Mouse (Mus musculus): ENCODE results near the gene Trpc4ap.
A peak's percentile ranks its signal among the peaks of the same experiment; 100 is the strongest.
"Not testable (repeated sequence)": the region's sequence is repeated elsewhere in the genome, so short reads cannot be mapped to it uniquely, and the experiment has no call there.

Trpc4ap gene

GRCm38 (mm10) chr2:155691723-155692493, at the start of gene Trpc4ap:
Gene Trpc4ap, minus strand, starts transcription at chr2:155692384.
- DNase-seq = peak; percentile 94

DNA sequence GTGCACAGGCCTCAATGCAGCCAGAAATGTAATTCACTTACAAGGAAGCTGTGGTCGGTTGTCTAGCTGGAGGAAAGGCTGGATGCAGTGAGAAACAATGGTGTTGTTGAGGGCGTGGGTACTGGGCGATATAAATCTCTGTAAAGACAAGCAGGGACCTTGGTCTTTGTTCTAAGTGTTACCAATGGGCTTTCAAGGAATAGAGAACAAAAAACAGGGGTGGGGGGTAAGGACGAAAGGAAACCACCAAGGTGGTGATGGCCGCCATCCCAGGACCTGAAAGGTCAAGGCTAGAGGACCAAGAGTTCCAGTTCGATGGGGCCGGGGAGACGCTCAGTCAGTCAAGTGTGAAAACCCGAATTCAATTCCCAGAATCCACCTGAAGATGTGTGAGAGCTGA, 45.6 kb upstream of the Trpc4ap start:
- DNase-seq = no peak

- DNase-seq = no peak
Measured at GRCm38 (mm10) chr2:155736936-155737335, 44.8 kb upstream of the Trpc4ap start.

- DNase-seq = not testable (repeated sequence)
Measured at GRCm38 (mm10) chr2:155735766-155736165, 43.6 kb upstream of the Trpc4ap start, which contains the start of gene Gm17581. Gene Gm17581, minus strand, starts transcription at chr2:155735866.

DNA sequence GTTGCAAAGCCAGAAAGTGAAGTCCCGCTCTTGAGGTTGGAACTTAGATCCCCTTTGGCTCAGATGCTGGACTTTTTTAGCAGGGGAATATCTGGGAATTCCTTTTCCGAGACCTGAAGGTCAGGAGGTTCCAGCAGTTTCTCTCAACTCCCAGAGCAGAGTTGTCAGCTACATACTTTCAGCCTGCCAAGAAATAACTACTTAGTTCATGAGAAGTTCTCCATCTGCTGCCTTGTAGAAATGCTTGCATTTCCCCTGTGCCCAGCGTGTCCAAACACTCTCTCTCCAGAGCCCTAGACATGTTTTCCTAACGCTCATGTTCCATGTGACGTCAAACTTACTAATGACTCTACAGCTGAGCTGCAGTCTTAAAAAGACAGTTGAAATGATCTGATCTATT, 42.9 kb upstream of the Trpc4ap start:
- DNase-seq = no peak

DNA sequence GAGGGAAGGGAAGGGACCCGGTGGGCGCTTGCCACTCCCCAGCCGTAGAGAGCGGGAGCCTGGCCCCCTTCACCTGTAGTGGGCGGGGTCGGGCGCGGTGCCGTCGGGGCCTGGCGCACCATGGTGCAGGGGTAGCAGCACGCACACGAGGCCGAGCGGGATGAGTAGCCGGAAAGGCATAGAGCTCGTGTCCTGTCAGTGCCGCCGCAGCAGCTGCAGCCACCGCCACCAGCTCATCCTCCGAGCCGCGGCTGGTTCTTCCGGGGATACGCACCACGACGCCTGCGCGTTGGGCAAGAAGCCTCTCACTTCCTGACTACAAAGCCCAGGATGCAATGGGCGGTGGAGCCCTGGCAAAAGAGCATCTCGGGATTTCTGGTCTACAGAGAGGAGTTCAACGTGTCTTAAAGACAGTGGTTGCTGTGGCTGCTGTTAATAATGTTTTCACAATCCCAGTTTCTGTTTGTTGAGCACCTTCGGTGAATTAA, 37.0 kb upstream of the Trpc4ap start, which contains the start of gene Edem2:
Edem2 (minus strand) TSS at position 318 of the 488 bp plus-strand sequence.
- DNase-seq = peak; percentile 91

- DNase-seq = no peak
Measured at GRCm38 (mm10) chr2:155728742-155729141, 36.6 kb upstream of the Trpc4ap start.

- DNase-seq = no peak
Measured at GRCm38 (mm10) chr2:155727764-155728395, 35.7 kb upstream of the Trpc4ap start.

DNA sequence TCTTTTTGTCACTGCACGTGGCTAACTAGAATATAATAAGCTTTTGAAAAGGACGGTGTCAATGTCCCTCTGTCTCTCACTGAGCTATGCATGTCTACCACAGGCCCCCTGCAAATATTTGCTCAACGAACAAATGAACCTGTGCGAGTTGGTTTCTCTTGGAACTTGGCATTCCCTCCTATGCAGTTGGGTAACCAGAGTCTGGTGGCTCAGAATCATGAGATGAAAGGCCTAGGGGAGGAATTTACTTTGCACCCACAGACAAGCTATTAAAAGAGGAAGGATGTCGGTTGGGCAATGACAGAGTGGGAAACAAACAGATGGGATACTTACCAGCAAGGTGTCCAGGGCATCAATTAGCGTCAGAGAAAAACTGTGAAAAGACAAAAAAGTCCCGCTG, 34.1 kb upstream of the Trpc4ap start:
- DNase-seq = no peak

DNA sequence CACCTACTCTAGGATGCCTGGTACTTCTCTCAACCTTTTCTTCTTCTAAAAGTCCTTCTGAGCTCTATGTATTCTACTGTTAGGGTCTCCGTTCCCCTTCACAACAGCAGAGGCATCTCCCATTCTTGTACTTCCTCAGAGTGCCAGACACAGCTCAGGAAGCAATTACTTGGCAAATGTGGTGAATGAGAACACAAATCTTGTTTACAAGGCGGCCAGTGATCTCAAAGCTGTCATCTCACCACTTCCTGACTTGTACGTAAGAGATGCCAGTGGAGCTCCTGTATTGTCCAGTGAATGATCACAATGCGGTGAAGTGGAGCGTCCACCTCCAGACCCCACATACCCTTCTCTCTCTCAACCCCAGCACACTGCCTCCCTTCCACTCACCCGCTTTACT, 32.3 kb upstream of the Trpc4ap start:
- DNase-seq = no peak

- DNase-seq = no peak
Measured at GRCm38 (mm10) chr2:155724036-155724435, 31.9 kb upstream of the Trpc4ap start.

GRCm38 (mm10) chr2:155720585-155720984, 28.4 kb upstream of the Trpc4ap start:
- DNase-seq = no peak

- no peak for DNase-seq
Measured at GRCm38 (mm10) chr2:155717082-155717990, 25.2 kb upstream of the Trpc4ap start.

DNA sequence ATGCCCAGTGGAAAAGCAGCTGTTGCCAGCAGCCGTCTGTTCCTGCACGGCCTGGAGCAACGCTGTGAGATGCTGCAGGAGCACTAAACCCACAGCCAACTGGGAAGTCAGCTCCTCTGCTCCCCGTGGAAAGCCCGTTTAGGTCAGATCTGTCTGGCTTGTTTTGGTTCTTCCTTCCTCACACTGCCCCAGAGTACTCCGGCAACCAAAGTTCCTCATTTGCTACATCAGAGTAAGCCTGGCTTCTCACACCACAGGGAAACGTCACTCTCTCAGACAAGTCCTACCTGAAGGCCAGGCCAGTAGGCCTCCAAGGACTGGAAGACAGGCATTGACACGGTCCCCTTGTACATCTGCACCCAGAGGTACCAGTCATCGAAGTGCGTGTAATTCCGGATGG, 18.4 kb upstream of the Trpc4ap start:
- DNase-seq = no peak

DNA sequence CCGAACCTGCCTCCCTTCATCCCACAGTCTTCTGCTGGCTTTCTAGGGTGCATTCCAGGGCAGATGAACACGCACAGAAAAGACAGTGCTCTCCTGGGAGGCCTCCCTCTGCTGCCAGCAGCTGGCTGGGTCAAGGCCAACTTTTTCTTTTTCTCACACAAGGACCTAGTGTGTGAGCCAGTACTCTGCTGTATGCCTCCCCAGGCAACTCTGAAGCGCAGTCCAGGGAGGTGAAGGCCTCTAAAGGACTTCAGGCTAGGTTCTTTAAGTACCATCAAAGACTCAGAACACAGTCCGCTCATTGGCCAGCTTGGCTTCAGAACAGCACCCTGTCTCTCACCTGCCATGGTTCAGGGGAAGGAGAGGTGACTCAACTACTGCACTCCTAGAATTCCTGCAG, 15.1 kb upstream of the Trpc4ap start:
- no peak for DNase-seq

- DNase-seq = no peak
Measured at GRCm38 (mm10) chr2:155703630-155704029, 11.4 kb upstream of the Trpc4ap start.

GRCm38 (mm10) chr2:155701399-155701919, 9.3 kb upstream of the Trpc4ap start:
- no peak for DNase-seq

- not testable (repeated sequence) for DNase-seq
Measured at GRCm38 (mm10) chr2:155698443-155698842, 6.3 kb upstream of the Trpc4ap start.

DNA sequence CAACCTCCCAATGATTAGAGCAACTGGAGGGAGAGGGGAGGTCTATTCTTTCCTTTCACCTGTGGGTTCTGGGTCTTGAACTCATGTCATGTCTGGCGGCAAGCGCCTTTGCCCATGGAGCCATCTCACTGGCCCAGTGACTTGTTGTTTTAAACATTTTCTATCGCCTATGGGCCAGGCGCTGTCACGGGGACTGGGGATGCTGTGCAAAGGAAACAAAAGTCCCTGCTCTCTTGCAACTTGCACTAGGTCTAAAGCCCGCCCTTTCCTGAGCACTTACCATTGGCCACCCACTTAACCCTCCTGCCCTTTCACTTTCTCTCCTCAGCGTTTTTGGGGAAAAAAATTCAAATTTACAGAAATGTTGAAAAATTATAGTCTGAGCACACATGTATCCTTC, 4.7 kb upstream of the Trpc4ap start:
- no peak for DNase-seq

DNA sequence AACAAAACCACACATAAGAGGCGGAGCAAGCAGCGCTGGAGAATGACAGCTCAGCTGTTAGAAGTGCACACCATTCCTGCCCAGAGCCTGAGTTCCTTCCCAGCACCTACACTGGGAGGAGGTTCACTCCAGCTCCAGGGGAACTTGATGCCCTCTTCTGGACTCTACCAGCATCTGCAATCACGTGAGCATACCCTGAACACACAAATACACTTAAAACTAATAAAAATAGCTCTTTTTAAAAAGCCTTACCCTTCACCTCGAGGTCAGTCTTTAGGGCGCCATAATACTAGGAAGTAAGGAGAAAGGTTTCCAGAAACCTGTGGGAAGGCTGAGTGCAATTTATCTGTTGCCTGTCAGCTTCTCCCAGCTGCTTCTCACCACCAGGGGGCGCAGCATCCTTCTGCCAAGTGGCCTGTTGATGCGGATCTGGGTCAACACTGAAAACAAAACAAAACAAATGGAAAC, 3.9 kb upstream of the Trpc4ap start:
- DNase-seq = peak; percentile 75

GRCm38 (mm10) chr2:155695316-155695715, 3.1 kb upstream of the Trpc4ap start:
- no peak for DNase-seq

DNA sequence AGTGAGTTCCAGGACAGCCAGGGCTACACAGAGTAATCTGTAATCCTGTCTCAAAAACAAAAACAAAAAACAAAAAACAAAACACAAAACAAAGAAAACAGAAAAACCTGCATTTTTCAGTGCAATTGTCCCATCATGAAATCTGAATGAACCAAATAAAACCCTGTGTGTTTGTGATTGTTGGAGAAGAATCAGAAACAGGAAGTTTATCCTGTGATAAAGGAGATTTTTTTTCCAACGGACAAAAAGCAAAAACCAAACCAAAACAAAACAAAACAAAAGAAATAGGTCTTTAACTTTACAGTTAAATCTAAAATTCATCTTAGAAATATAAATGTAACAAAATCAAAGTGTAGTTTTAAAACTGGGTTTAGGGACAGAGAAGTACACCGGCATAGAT, 2.4 kb upstream of the Trpc4ap start:
- DNase-seq = no peak

DNA sequence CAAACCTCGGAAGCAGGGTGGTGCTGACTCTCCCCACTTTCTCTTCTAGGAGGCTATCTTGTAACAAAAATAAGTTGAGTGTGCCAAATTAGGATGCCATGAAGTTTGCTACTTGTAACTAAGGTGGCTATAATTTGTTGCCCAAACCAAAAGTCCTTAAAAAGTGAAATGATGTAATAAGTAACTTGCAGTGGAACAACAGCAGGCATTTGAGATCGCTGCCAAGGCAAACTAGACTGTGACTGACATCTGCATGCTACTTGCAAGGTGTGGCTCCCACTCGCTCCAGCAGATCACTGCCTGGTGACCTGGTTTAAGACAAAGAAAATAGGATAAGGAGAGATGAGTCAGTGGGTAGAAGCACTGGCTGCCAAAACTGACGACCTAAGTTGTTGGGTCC, 952 bp upstream of the Trpc4ap start:
- peak; percentile 28 for DNase-seq
